Mouse (Mus musculus) layer of hippocampus, postnatal 10 days (tissue): ENCODE results near the gene Ndufa12. TPM values are rescaled to one million over a fixed set of nuclear protein-coding genes. Genes with fewer than 3 reads are reported as not detected.

ENCODE experiments used
- DNase-seq, 2 experiments: peaks; one replicate each; pipeline ENCODE4 v3.0.0; 2021; ENCODE audit warnings: low spot score in 2 of 2
- total RNA-seq, 2 experiments: library from RNA; stranded (reverse); gene quantifications; 2 replicates each; pipeline ENCODE4 v1.2.3; 2021

Ndufa12 gene
- total RNA-seq, 2 experiments from 2014 or later, result 209 to 246 TPM

- DNase-seq, result peak; percentile 36 to 48
Measured at GRCm38 (mm10) chr10:94230172-94230981, 31.9 kb downstream of the Ndufa12 start.

- no peak for DNase-seq
Measured at GRCm38 (mm10) chr10:94231025-94231424, 32.5 kb downstream of the Ndufa12 start.

GRCm38 (mm10) chr10:94235200-94235599 is 36.7 kb downstream of the Ndufa12 start:
- DNase-seq, result no peak

- DNase-seq, result no peak
Measured at GRCm38 (mm10) chr10:94241346-94241745, 42.8 kb downstream of the Ndufa12 start.

- DNase-seq, result no peak
Measured at GRCm38 (mm10) chr10:94247748-94248349, 49.3 kb downstream of the Ndufa12 start.

- DNase-seq, result no peak
Measured at GRCm38 (mm10) chr10:94249575-94250456, 51.3 kb downstream of the Ndufa12 start.

GRCm38 (mm10) chr10:94253260-94253807 is 54.8 kb downstream of the Ndufa12 start:
- DNase-seq, result no peak

GRCm38 (mm10) chr10:94254766-94255165 is 56.2 kb downstream of the Ndufa12 start:
- no peak for DNase-seq

GRCm38 (mm10) chr10:94255744-94256143 is 57.2 kb downstream of the Ndufa12 start:
- no peak for DNase-seq

GRCm38 (mm10) chr10:94256518-94256917 is 58.0 kb downstream of the Ndufa12 start:
- DNase-seq, result no peak

GRCm38 (mm10) chr10:94260544-94260943 is 62.0 kb downstream of the Ndufa12 start:
- no peak for DNase-seq

GRCm38 (mm10) chr10:94262646-94263045 is 64.1 kb downstream of the Ndufa12 start:
- no peak for DNase-seq

- DNase-seq, result no peak
Measured at GRCm38 (mm10) chr10:94263211-94263610, 64.7 kb downstream of the Ndufa12 start.

- DNase-seq, result peak in 1 of 2 experiments; percentile 14
Measured at GRCm38 (mm10) chr10:94265656-94266542, 67.4 kb downstream of the Ndufa12 start.

Other genes starting within 250 kb of the Ndufa12 start
- 10 to 100 TPM; 78.5 to 94.9 TPM for gene Vezt, start 162.9 kb upstream of the Ndufa12 start, total RNA-seq
- 1 to 10 TPM; 8.5 to 8.9 TPM for gene Fgd6, start 162.7 kb upstream of the Ndufa12 start, total RNA-seq
- gene Nr2c1, start 50.7 kb upstream of the Ndufa12 start, total RNA-seq, result 1 to 10 TPM; 7.3 to 7.8 TPM
- gene Gm4792, start 100.0 kb downstream of the Ndufa12 start, total RNA-seq, result not detected
- 10 to 100 TPM; 31.7 to 31.8 TPM for gene Tmcc3, start 113.2 kb downstream of the Ndufa12 start, total RNA-seq